Comparison of ENCODE assay signal across 29 mouse cellular contexts in genomic region chr1:70652719-70653118, GRCm38 (mm10).
"Had no signal": no experiment of that assay in that cellular context is flagged by ENCODE, and none has a peak within 500 bp of the region (broad histone marks: within the 10 kb centered on the region; RNA-seq: fewer than 3 reads in every experiment).

No protein-coding gene starts in this region.

- H3K9ac ChIP-seq: embryonic facial prominence, embryonic 12.5 days; embryonic facial prominence, embryonic 13.5 days; embryonic facial prominence, embryonic 15.5 days; forebrain, embryonic 12.5 days; forebrain, embryonic 13.5 days; forebrain, embryonic 15.5 days; forebrain, postnatal 0 days had no signal

- ATAC-seq: forebrain, embryonic 13.5 days; forebrain, embryonic 14.5 days; forebrain, embryonic 15.5 days; forebrain, embryonic 16.5 days; forebrain, postnatal 0 days had no signal

- H3K4me3 ChIP-seq: embryonic facial prominence, embryonic 10.5 days; embryonic facial prominence, embryonic 12.5 days; embryonic facial prominence, embryonic 13.5 days; embryonic facial prominence, embryonic 15.5 days; erythroblast, embryonic 14.5 days; forebrain, embryonic 10.5 days; forebrain, embryonic 12.5 days; forebrain, embryonic 13.5 days; forebrain, embryonic 15.5 days; gastrocnemius, adult 2 months; heart, adult 2 months; heart, embryonic 10.5 days had no signal

- H3K4me2 ChIP-seq: embryonic facial prominence, embryonic 12.5 days; embryonic facial prominence, embryonic 13.5 days; embryonic facial prominence, embryonic 15.5 days; forebrain, embryonic 12.5 days; forebrain, embryonic 13.5 days; forebrain, embryonic 15.5 days; heart, embryonic 11.5 days had no signal

- H3K9me3 ChIP-seq: embryonic facial prominence, embryonic 10.5 days; embryonic facial prominence, embryonic 12.5 days; embryonic facial prominence, embryonic 13.5 days; embryonic facial prominence, embryonic 15.5 days; forebrain, embryonic 10.5 days; forebrain, embryonic 12.5 days; forebrain, embryonic 13.5 days; forebrain, embryonic 15.5 days; heart, embryonic 10.5 days had no signal

- DNase-seq: cerebellum, adult 9-10 months; cerebellum, adult 9-11 months; cerebellum, postnatal 10 days; cerebellum, postnatal 14 days; cerebellum, postnatal 25 days; cerebellum, postnatal 36 days; embryo, embryonic 11 days; forebrain, postnatal 0 days; gastrocnemius, adult 2 months; gastrocnemius, postnatal 10 days; gastrocnemius, postnatal 14 days; gastrocnemius, postnatal 25 days; gastrocnemius, postnatal 36 days; heart, adult 11 months; heart, adult 18-20 months; heart, adult 2 months had no signal

- H3K27me3 ChIP-seq: embryonic facial prominence, embryonic 12.5 days; embryonic facial prominence, embryonic 13.5 days; embryonic facial prominence, embryonic 15.5 days; forebrain, embryonic 12.5 days; forebrain, embryonic 13.5 days; forebrain, embryonic 15.5 days had no signal

- H3K27ac ChIP-seq: embryonic facial prominence, embryonic 10.5 days; embryonic facial prominence, embryonic 12.5 days; embryonic facial prominence, embryonic 13.5 days; embryonic facial prominence, embryonic 15.5 days; forebrain, embryonic 10.5 days; forebrain, embryonic 12.5 days; forebrain, embryonic 13.5 days; forebrain, embryonic 15.5 days; gastrocnemius, adult 2 months; heart, adult 2 months; heart, embryonic 10.5 days had no signal

- H3K4me1 ChIP-seq: embryonic facial prominence, embryonic 10.5 days; embryonic facial prominence, embryonic 12.5 days; embryonic facial prominence, embryonic 13.5 days; embryonic facial prominence, embryonic 15.5 days; forebrain, embryonic 10.5 days; forebrain, embryonic 12.5 days; forebrain, embryonic 13.5 days; forebrain, embryonic 15.5 days; heart, embryonic 10.5 days had no signal

- H3K36me3 ChIP-seq: embryonic facial prominence, embryonic 10.5 days; embryonic facial prominence, embryonic 12.5 days; embryonic facial prominence, embryonic 13.5 days; embryonic facial prominence, embryonic 15.5 days; forebrain, embryonic 10.5 days; forebrain, embryonic 12.5 days; forebrain, embryonic 15.5 days; heart, embryonic 10.5 days had no signal
